Mouse (Mus musculus): Measurements from ENCODE around the gene Lrfn5.
A peak's percentile ranks its signal among the peaks of the same experiment; 100 is the strongest.

The Lrfn5 gene

GRCm38 (mm10) chr12:61522829-61523370 is at the start of gene Lrfn5:
TSS of gene Lrfn5 (plus strand) at chr12:61523150.
- peak; percentile 74 for DNase-seq (ENCODE audit: low spot score)

GRCm38 (mm10) chr12:61521501-61522147 is 1.3 kb upstream of the Lrfn5 start:
- peak; percentile 34 for DNase-seq (ENCODE audit: low spot score)

GRCm38 (mm10) chr12:61522148-61522828 is 662 bp upstream of the Lrfn5 start:
- DNase-seq (ENCODE audit: low spot score): peak; percentile 45

- DNase-seq (ENCODE audit: low spot score): peak; percentile 45
Observed at GRCm38 (mm10) chr12:61523631-61524182, 757 bp downstream of the Lrfn5 start.

GRCm38 (mm10) chr12:61524183-61524651 is 1.3 kb downstream of the Lrfn5 start:
- DNase-seq (ENCODE audit: low spot score): peak; percentile 48

- peak; percentile 62 for DNase-seq (ENCODE audit: low spot score)
Observed at GRCm38 (mm10) chr12:61526199-61526598, 3.2 kb downstream of the Lrfn5 start.

- no peak for DNase-seq (ENCODE audit: low spot score)
Observed at GRCm38 (mm10) chr12:61579949-61580348, 57.0 kb downstream of the Lrfn5 start.

GRCm38 (mm10) chr12:61600305-61600704 is 77.4 kb downstream of the Lrfn5 start:
- DNase-seq (ENCODE audit: low spot score): no peak

- no peak for DNase-seq (ENCODE audit: low spot score)
Observed at GRCm38 (mm10) chr12:61607871-61608270, 84.9 kb downstream of the Lrfn5 start.

- no peak for DNase-seq (ENCODE audit: low spot score)
Observed at GRCm38 (mm10) chr12:61610081-61610480, 87.1 kb downstream of the Lrfn5 start.

- DNase-seq (ENCODE audit: low spot score): no peak
Observed at GRCm38 (mm10) chr12:61624532-61624931, 101.6 kb downstream of the Lrfn5 start.

GRCm38 (mm10) chr12:61654380-61654779 is 131.4 kb downstream of the Lrfn5 start:
- no peak for DNase-seq (ENCODE audit: low spot score)

GRCm38 (mm10) chr12:61723158-61723557 is 200.2 kb downstream of the Lrfn5 start:
- DNase-seq (ENCODE audit: low spot score): peak; percentile 36

GRCm38 (mm10) chr12:61807073-61807605 is 284.2 kb downstream of the Lrfn5 start:
- DNase-seq (ENCODE audit: low spot score): no peak

GRCm38 (mm10) chr12:61823601-61824000 is 300.7 kb downstream of the Lrfn5 start:
- DNase-seq (ENCODE audit: low spot score): peak; percentile 78

GRCm38 (mm10) chr12:61826311-61826710 is 303.4 kb downstream of the Lrfn5 start:
- DNase-seq (ENCODE audit: low spot score): peak; percentile 28

GRCm38 (mm10) chr12:61842599-61843291 is 319.8 kb downstream of the Lrfn5 start:
- no peak for DNase-seq (ENCODE audit: low spot score)

- DNase-seq (ENCODE audit: low spot score): peak; percentile 1
Observed at GRCm38 (mm10) chr12:61854183-61854582, 331.2 kb downstream of the Lrfn5 start.

Measured in embryo, embryonic 10.5 days (tissue).